Mouse (Mus musculus) myocyte (in vitro differentiated cells): ENCODE data around the gene Tbc1d17.

Experiments used
- CEBPB ChIP-seq: IDR thresholded peaks from 2 replicates; pipeline ENCODE4 v1.6.1; 2011; ENCODE audit warnings: mild to moderate bottlenecking, moderate library complexity; ENCODE audit not compliant: poor library complexity, insufficient read depth, severe bottlenecking
- E2F4 ChIP-seq: IDR thresholded peaks from one replicate; pipeline ENCODE4 v1.6.1; 2011; ENCODE audit warnings: mild to moderate bottlenecking, control low read depth, moderate library complexity; ENCODE audit not compliant: insufficient read depth
- MAX ChIP-seq: IDR thresholded peaks from one replicate; pipeline ENCODE4 v1.6.1; 2011; ENCODE audit warnings: low read depth, mild to moderate bottlenecking, control low read depth
- MYOD1 ChIP-seq, 3 experiments: IDR thresholded peaks; one replicate each; pipeline ENCODE4 v1.6.1; 2011; ENCODE audit warnings: control low read depth in 2 of 3, low read depth in 2 of 3, mild to moderate bottlenecking in 2 of 3, moderate library complexity in 1 of 3; ENCODE audit not compliant: insufficient read length in 2 of 3, control insufficient read depth in 1 of 3
- MYOG ChIP-seq, 3 experiments: IDR thresholded peaks; one replicate each; pipeline ENCODE4 v1.6.1; 2011; ENCODE audit warnings: control low read depth in 2 of 3, low read depth in 2 of 3, mild to moderate bottlenecking in 2 of 3; ENCODE audit not compliant: insufficient read length in 2 of 3, control insufficient read depth in 1 of 3, insufficient read depth in 1 of 3
- POLR2A ChIP-seq: IDR thresholded peaks from one replicate; pipeline ENCODE4 v1.6.1; 2011; ENCODE audit warnings: low read depth, mild to moderate bottlenecking, control low read depth, moderate library complexity; ENCODE audit not compliant: insufficient read length
- POLR2AphosphoS2 ChIP-seq: IDR thresholded peaks from one replicate; pipeline ENCODE4 v1.6.1; 2011; ENCODE audit warnings: low read depth, control low read depth; ENCODE audit not compliant: insufficient read length
- REST ChIP-seq: IDR thresholded peaks from one replicate; pipeline ENCODE4 v1.6.1; 2011; ENCODE audit warnings: mild to moderate bottlenecking, control low read depth, moderate library complexity; ENCODE audit not compliant: insufficient read depth, insufficient read length
- SRF ChIP-seq: IDR thresholded peaks from one replicate; pipeline ENCODE4 v1.6.1; 2011; ENCODE audit warnings: low read depth; ENCODE audit not compliant: control insufficient read depth, insufficient read length
- TCF12 ChIP-seq: IDR thresholded peaks from one replicate; pipeline ENCODE4 v1.6.1; 2011; ENCODE audit warnings: mild to moderate bottlenecking, control low read depth; ENCODE audit not compliant: poor library complexity, insufficient read depth, severe bottlenecking
- TCF3 ChIP-seq: IDR thresholded peaks from one replicate; pipeline ENCODE4 v1.6.1; 2011; ENCODE audit warnings: low read depth, control low read depth; ENCODE audit not compliant: insufficient read length
- USF1 ChIP-seq: IDR thresholded peaks from one replicate; pipeline ENCODE4 v1.6.1; 2011; ENCODE audit warnings: low read depth, mild to moderate bottlenecking, control low read depth, moderate library complexity

GRCm38 (mm10) chr7:44813985-44814384 is 34.9 kb downstream of the Tbc1d17 start:
- TF ChIP-seq USF1 (no peak), MAX (no peak), TCF12 (no peak), POLR2A (peak; percentile 39), CEBPB (no peak), POLR2AphosphoS2 (peak; percentile 62), REST (no peak), TCF3 (no peak), MYOD1 (IDR thresholded peaks at IDR 0.05; ENCODE audit: control insufficient read depth in 1 of 3, insufficient read length in 2 of 3, low read depth in 2 of 3) (no peak), SRF (no peak), E2F4 (no peak), MYOG (IDR thresholded peaks at IDR 0.05; ENCODE audit: control insufficient read depth in 1 of 3, insufficient read depth in 1 of 3, insufficient read length in 2 of 3, low read depth in 2 of 3) (no peak)
